Mouse (Mus musculus) liver, embryonic 13.5 days (tissue): ENCODE measurements at regions not wholly inside any gene's neighbourhood (a gene's known extent, or its start where the extent isn't known, plus 50 kb on each side); places are given as distances from the start of the nearest gene placed in this dataset.

Experiments
- ATAC-seq: fragments of 200-750 bp; cut with Nextera tagmentation; 2 replicates; pipeline ENCODE4 v1.8.0; 2017; ENCODE audit warnings: low read depth, mild to moderate bottlenecking, moderate number of reproducible peaks, moderate library complexity
- DNase-seq: peaks from one replicate; pipeline ENCODE4 v3.0.0; 2022
- H3K27ac ChIP-seq: fragments of 300-500 bp; sonication (generic); 2 replicates; pipeline ENCODE4 v1.5.1; 2015; ENCODE audit warnings: moderate library complexity, mild to moderate bottlenecking, inconsistent platforms
- H3K27me3 ChIP-seq: fragments of 300-500 bp; sonication (generic); 2 replicates; pipeline ENCODE4 v1.6.1; 2015; ENCODE audit warnings: mild to moderate bottlenecking, inconsistent platforms
- H3K36me3 ChIP-seq: fragments of 300-500 bp; sonication (generic); 2 replicates; pipeline ENCODE4 v1.6.1; 2015; ENCODE audit warnings: mild to moderate bottlenecking, inconsistent platforms
- H3K4me1 ChIP-seq: fragments of 300-500 bp; sonication (generic); replicated peaks from 2 replicates; pipeline ENCODE4 v1.6.1; 2015; ENCODE audit warnings: inconsistent platforms
- H3K4me2 ChIP-seq: fragments of 300-500 bp; sonication (generic); 2 replicates; pipeline ENCODE4 v1.6.1; 2015; ENCODE audit warnings: inconsistent platforms, mild to moderate bottlenecking, moderate library complexity
- H3K4me3 ChIP-seq: fragments of 300-500 bp; sonication (generic); replicated peaks from 2 replicates; pipeline ENCODE4 v1.5.1; 2015; ENCODE audit warnings: mild to moderate bottlenecking, inconsistent platforms
- H3K9ac ChIP-seq: fragments of 300-500 bp; sonication (generic); 2 replicates; pipeline ENCODE4 v1.6.1; 2015; ENCODE audit warnings: mild to moderate bottlenecking, inconsistent platforms
- H3K9me3 ChIP-seq: fragments of 300-500 bp; sonication (generic); replicated peaks from 2 replicates; pipeline ENCODE4 v1.6.1; 2016; ENCODE audit warnings: inconsistent platforms
- WGBS: fragments of 180-500 bp; shearing (Covaris S2); methylation state at CpG from one replicate; pipeline ENCODE4 v1.1.7; 2015; ENCODE audit not compliant: insufficient replicate concordance; 5-methylcytosine and 5-hydroxymethylcytosine counted together

DNA sequence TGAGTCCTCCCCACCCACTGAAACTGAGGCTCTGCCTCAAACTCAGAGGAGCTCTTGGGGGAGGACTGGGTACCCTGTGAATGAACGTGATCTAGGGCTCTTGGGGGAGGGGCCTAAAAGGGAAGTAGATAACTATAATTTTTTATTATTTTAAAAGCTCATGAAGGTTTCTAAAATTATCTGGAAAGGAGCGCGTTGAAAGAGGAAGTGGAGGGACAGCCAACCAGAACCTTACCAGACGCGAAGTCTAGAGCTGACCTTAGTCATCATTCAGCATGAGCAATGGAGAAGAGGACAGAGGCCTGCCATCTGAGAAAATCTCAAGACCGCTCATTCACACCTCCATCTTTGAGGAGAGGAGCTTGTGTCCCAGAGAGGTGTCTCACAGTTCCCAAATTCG lies 98.0 kb upstream of the Atxn1 start:
- H3K4me3 ChIP-seq: no peak overlapping the region
- peaks cover 9% of the 10 kb centered on the region for H3K4me1 ChIP-seq
- no peak for DNase-seq
- no peak overlapping the region for H3K27ac ChIP-seq
- WGBS: 61% methylated on average over 7 of the region's 7 CpGs
- H3K36me3 ChIP-seq: no peaks in the 10 kb centered on the region
- no peak overlapping the region for H3K4me2 ChIP-seq
- H3K9me3 ChIP-seq: no peaks in the 10 kb centered on the region
- no peaks in the 10 kb centered on the region for H3K27me3 ChIP-seq
- no peak overlapping the region for H3K9ac ChIP-seq
- ATAC-seq: no peak

DNA sequence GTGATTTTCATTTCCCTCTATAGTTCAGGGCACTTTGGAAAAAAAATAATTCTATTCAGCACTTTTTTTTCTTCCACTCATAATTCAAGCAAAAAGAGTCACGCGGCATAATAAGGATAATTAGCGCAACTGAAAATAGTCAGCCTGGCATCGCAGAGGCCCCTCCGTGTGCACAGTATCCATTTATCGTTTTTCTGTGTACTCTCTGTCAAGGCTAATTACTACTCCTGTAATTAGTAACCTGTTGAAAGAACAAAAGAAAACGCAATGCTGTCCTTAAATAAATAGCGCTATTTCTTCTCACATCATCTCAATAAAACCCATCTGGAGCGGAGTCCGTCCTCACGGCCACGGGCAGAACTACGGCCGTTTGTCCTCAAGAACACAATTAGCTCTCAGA lies 95.1 kb upstream of the Atxn1 start:
- ATAC-seq (no peak), DNase-seq (no peak)
- WGBS: 86% methylated on average over 14 of the region's 14 CpGs
- H3K4me3 ChIP-seq: no peak overlapping the region
- H3K4me2 ChIP-seq: no peak overlapping the region
- peaks cover 9% of the 10 kb centered on the region for H3K4me1 ChIP-seq
- H3K9me3 ChIP-seq: no peaks in the 10 kb centered on the region
- no peak overlapping the region for H3K9ac ChIP-seq
- H3K36me3 ChIP-seq: no peaks in the 10 kb centered on the region
- H3K27me3 ChIP-seq: no peaks in the 10 kb centered on the region
- H3K27ac ChIP-seq: no peak overlapping the region

DNA sequence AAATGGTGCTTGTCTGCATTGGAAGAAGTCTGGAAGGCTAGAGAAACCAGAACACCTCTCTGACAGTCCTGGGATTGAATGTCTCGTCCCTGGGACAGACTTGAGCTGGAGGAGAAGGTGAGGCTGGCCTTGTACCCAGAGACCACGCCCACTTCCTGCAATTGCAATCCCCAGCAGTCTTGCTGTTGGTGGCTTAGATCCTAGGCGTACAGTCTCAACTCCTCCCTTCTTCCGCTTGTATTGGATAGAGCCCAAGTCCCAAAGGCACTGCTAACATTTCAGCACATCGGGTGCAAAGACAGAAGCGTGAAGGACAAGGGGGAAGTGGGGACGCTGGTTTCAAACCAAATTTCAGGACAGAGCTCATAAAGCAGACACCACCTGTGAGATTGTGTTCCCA lies 94.1 kb upstream of the Atxn1 start:
- WGBS: 11% methylated on average over 7 of the region's 7 CpGs

DNA sequence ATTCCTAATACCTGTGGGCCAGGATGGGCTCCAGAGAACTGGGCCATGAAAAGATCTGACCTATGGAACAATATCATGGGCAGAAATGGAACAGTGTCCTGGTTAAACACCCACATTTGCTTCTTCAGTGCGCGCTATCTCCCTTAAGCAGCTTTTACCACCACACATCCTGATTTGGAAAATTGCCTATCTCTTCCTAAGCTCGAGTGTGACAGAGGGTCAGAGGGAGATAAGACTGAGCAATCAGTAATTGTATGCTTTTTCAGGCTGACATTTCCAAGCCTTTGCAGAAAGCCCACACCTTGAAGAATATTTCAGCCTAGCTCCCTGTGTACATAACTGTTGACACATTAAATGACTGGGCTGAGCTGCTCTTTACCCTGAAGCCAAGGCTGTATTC lies 93.5 kb upstream of the Atxn1 start:
- ATAC-seq (no peak), DNase-seq (no peak)
- WGBS: 28% methylated on average over 3 of the region's 3 CpGs
- Histone ChIP-seq H3K27me3 (no peaks in the 10 kb centered on the region), H3K4me1 (peaks cover 9% of the 10 kb centered on the region), H3K4me3 (no peak overlapping the region), H3K36me3 (no peaks in the 10 kb centered on the region), H3K4me2 (no peak overlapping the region), H3K9ac (no peak overlapping the region), H3K27ac (no peak overlapping the region), H3K9me3 (no peaks in the 10 kb centered on the region)

More for the DNA sequence above, 94.1 kb upstream of the Atxn1 start:
- Histone ChIP-seq H3K9me3 (no peaks in the 10 kb centered on the region), H3K27ac (no peak overlapping the region), H3K4me3 (no peak overlapping the region), H3K36me3 (no peaks in the 10 kb centered on the region), H3K9ac (no peak overlapping the region), H3K4me1 (peaks cover 9% of the 10 kb centered on the region), H3K4me2 (no peak overlapping the region), H3K27me3 (no peaks in the 10 kb centered on the region)
- no peak for DNase-seq
- no peak for ATAC-seq

DNA sequence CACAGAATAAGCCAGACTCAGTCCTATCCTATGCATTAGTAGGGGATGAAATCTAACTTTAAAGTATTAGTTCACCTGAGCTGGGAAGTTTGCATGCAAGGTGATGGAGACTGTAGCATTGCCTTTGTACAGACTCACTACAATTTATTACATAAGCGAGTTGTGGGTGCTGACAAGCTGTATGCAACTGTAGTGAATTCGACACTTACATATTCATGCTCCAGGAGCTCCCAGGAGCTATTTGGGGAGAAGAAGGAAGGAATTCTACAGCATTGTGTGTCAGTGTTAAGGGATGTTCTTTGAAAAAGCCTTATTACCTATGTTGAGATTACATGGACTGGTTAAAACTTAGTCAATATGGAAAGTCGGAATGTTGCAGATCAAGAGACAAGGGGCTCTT lies 90.6 kb upstream of the Atxn1 start:
- 50% methylated on average over 3 of the region's 3 CpGs for WGBS
- no peak for ATAC-seq
- H3K27ac ChIP-seq: no peak overlapping the region

DNA sequence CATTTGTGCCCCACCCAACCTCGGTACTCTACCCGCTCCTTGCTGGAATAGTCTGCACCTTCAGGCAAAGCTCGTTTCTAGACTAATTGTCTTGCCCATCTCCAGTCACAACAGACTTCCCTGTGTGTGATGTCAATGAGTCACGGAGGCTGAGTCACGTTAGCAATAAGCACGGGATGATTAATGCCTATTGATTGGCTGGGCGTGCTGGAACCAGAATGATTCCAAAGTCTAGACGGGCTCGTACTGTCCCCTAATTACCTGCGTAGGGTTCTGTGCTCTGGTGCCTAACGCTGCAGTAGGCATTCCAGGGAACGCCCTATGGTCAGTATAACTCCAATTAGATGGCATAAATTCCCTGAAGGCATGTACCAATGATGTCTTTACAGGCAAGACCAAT lies 78.8 kb upstream of the Atxn1 start:
- peak overlapping the region; percentile 42; the same call in 1 of the 2 replicates for H3K4me2 ChIP-seq
- no peaks in the 10 kb centered on the region for H3K9me3 ChIP-seq
- H3K9ac ChIP-seq: no peak overlapping the region
- H3K4me3 ChIP-seq: no peak overlapping the region
- ATAC-seq: no peak
- no peaks in the 10 kb centered on the region for H3K4me1 ChIP-seq
- no peaks in the 10 kb centered on the region for H3K36me3 ChIP-seq
- H3K27ac ChIP-seq: no peak overlapping the region
- 58% methylated on average over 12 of the region's 12 CpGs for WGBS
- no peak for DNase-seq
- no peaks in the 10 kb centered on the region for H3K27me3 ChIP-seq

More for the DNA sequence above, 90.6 kb upstream of the Atxn1 start:
- H3K9ac ChIP-seq: no peak overlapping the region
- no peaks in the 10 kb centered on the region for H3K9me3 ChIP-seq
- H3K4me3 ChIP-seq: no peak overlapping the region
- H3K4me1 ChIP-seq: peaks cover 9% of the 10 kb centered on the region
- no peak overlapping the region for H3K4me2 ChIP-seq
- H3K36me3 ChIP-seq: no peaks in the 10 kb centered on the region
- no peaks in the 10 kb centered on the region for H3K27me3 ChIP-seq
- DNase-seq: no peak

DNA sequence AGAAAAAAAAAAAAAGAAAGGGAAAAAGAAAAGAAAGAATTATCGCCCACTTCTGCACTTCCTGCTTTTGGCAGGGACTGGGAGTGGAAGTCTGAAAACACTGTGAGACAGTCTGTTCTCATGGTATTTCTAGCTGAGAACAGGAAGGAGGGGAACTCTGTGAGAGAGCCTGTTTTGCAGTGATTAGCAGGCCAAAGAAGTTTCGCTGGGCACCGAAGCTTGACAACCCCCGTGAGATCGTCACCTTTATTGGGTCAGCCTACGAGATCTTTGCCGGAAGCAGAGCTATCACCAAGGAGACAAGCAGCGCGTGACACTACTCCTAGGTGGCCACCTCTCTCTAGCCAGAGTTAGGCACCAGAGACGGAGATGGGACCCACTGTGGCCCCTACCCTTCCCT lies 78.2 kb upstream of the Atxn1 start:
- no peaks in the 10 kb centered on the region for H3K27me3 ChIP-seq
- WGBS: 11% methylated on average over 10 of the region's 10 CpGs
- peak overlapping the region; percentile 42 for H3K4me2 ChIP-seq
- H3K9me3 ChIP-seq: no peaks in the 10 kb centered on the region
- H3K4me1 ChIP-seq: no peaks in the 10 kb centered on the region
- H3K9ac ChIP-seq: no peak overlapping the region
- H3K36me3 ChIP-seq: no peaks in the 10 kb centered on the region
- DNase-seq (no peak), ATAC-seq (no peak)
- H3K4me3 ChIP-seq: peak overlapping the region; percentile 10; the same call in 1 of the 2 replicates
- no peak overlapping the region for H3K27ac ChIP-seq

DNA sequence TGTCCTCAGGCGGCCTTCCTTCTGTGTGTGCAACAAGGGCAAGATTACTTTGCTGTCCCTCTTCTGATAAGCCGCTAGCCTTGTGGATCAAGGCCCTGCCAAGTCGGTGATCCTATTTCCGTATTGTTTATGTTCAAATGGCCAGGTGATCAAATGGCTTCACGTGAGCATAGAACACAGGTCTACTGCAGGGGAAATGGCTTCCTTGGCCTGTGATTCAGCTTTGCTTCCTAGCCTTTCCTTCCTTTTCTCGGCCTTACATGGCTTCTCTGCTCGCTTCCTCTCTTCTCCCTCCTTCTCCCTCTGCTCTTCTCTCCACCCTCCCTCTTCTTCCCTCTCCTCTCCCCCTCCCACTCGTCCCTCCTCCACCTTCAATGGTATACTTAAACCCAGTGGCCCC lies 77.4 kb upstream of the Atxn1 start:
- Histone ChIP-seq H3K9me3 (0 out of 2 replicates have a peak, but pooled peaks cover 3% of the 10 kb centered on the region), H3K36me3 (no peaks in the 10 kb centered on the region), H3K4me1 (no peaks in the 10 kb centered on the region), H3K27ac (no peak overlapping the region), H3K9ac (no peak overlapping the region), H3K27me3 (no peaks in the 10 kb centered on the region), H3K4me2 (no peak overlapping the region), H3K4me3 (no peak overlapping the region)
- DNase-seq: no peak
- ATAC-seq: no peak
- WGBS: 45% methylated on average over 8 of the region's 8 CpGs

DNA sequence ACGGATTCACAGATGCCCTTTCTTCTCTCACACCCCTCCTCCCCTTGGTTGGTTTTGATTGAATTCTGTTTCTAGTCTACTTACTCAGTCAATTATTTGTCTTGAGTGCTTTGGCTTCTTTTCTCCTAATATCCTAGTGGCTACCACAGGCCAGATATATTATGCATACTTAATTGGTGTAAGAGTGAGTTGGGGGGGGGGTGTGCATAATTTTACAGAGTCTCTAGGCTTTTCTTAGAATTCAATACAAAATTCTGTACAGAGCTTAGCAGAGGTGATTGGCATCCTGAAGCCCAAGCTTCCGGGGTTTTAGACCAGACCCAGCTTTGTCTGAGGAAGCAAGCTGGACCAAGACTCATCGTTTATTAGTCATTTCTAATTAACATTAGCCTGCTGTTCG lies 76.7 kb upstream of the Atxn1 start:
- DNase-seq: no peak
- Histone ChIP-seq H3K9me3 (0 out of 2 replicates have a peak, but pooled peaks cover 3% of the 10 kb centered on the region), H3K4me2 (no peak overlapping the region), H3K9ac (no peak overlapping the region), H3K4me3 (no peak overlapping the region), H3K27me3 (no peaks in the 10 kb centered on the region), H3K4me1 (no peaks in the 10 kb centered on the region), H3K36me3 (no peaks in the 10 kb centered on the region), H3K27ac (no peak overlapping the region)
- no peak for ATAC-seq
- WGBS: 75% methylated on average over 4 of the region's 4 CpGs

DNA sequence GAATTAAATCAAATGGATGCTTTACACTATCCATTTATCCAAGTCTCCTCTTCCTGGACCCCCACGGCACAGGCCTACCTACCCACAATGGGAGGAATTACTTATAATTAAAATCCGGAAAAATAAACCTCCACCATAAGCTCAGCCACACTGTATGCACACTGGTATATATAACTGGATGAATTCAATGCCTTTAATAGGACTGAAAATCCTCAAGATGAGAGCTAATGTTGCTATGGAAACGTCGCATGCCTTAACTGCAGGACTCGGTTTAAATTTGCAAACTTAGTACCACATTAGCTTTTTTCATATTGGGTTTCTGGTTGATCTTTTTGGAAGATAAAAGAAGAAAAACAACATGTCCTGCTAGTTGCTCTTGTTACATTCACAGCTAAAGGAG lies 75.3 kb upstream of the Atxn1 start:
- no peaks in the 10 kb centered on the region for H3K4me1 ChIP-seq
- H3K36me3 ChIP-seq: no peaks in the 10 kb centered on the region
- no peak overlapping the region for H3K27ac ChIP-seq
- no peak for DNase-seq
- H3K9ac ChIP-seq: no peak overlapping the region
- H3K4me3 ChIP-seq: no peak overlapping the region
- H3K4me2 ChIP-seq: no peak overlapping the region
- no peak for ATAC-seq
- no peaks in the 10 kb centered on the region for H3K27me3 ChIP-seq
- WGBS: 71% methylated on average over 5 of the region's 5 CpGs
- 0 out of 2 replicates have a peak, but pooled peaks cover 3% of the 10 kb centered on the region for H3K9me3 ChIP-seq

DNA sequence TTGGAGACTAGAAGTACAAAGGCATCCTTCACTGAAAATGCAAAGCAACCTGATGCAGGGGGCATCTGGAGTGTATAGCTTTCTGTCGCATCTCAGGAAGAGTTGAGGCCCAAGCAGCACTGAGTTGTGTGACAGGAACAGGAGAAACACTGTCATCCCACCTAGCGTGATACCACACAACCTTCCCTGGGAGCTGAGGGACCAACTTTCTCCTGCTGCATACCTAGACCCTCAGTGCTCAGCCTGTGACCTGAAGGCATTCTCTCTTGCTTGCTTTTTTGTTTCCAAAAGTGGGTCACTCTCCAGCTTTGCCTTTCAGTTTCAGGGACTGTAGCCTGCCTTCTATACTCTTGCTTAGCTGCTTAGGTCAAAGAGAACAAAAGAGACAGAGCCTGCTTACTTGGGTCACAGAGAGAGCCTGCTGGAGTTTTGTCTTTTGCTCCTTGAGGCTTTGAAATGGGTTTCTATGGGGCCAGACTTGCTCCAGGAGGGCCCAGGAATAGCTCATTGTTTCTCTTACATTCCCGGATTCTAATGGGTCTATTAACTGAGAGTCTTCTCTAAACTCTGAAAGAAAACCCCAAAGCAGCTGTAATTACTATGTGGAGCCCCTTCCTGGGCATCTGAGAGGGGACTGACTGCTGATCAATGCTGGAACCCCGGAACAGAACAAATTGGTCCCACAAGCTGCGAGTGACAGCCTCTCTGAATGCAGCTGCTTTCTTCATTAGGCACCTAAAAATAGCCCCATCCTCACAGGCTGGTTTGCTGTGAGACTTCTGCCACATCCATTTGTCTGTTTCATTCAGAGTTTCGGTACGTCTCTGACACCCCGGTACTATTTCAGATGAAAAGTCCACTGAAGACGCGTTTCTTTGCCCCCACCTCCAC lies 73.9 kb upstream of the Atxn1 start:
- ATAC-seq: no peak
- H3K9ac ChIP-seq: no peak overlapping the region
- H3K9me3 ChIP-seq: 0 out of 2 replicates have a peak, but pooled peaks cover 3% of the 10 kb centered on the region
- WGBS: 67% methylated on average over 10 of the region's 10 CpGs
- no peaks in the 10 kb centered on the region for H3K36me3 ChIP-seq
- H3K27me3 ChIP-seq: no peaks in the 10 kb centered on the region
- H3K4me3 ChIP-seq: no peak overlapping the region
- H3K4me1 ChIP-seq: no peaks in the 10 kb centered on the region
- no peak overlapping the region for H3K27ac ChIP-seq
- no peak overlapping the region for H3K4me2 ChIP-seq
- DNase-seq: no peak

DNA sequence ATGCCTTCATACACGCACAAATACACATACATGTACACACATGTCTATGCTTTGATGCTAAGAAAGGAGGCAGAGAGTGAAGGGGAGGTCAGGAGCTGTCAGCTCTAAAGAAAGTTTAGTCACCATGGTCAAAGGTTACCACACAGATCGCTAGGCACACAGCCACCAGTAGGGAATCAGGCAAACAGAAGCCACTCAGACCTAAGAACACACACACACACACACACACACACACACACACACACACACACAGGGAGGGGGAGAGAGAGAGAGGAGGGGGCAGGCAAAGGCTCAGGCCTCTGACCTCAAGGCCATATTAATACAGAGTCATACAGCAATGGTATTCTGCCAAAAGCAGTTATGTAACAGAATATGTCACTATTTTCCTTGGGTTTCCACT lies 67.5 kb upstream of the Atxn1 start:
- ATAC-seq: no peak
- Histone ChIP-seq H3K4me3 (no peak overlapping the region), H3K9ac (no peak overlapping the region), H3K27ac (no peak overlapping the region), H3K36me3 (no peaks in the 10 kb centered on the region), H3K27me3 (no peaks in the 10 kb centered on the region), H3K9me3 (0 out of 2 replicates have a peak, but pooled peaks cover under 1% of the 10 kb centered on the region), H3K4me1 (no peaks in the 10 kb centered on the region), H3K4me2 (no peak overlapping the region)
- 49% methylated on average over 2 of the region's 2 CpGs for WGBS
- no peak for DNase-seq
